Mouse (Mus musculus) C2C12 (cell line): Measurements from ENCODE around the gene Cyp27a1. TPM values are rescaled to one million over a fixed set of nuclear protein-coding genes. Genes with fewer than 3 reads are reported as not detected.

ENCODE experiments used
- H3K27me3 ChIP-seq: one replicate; pipeline ENCODE4 v1.6.1; 2011; ENCODE audit not compliant: control insufficient read depth, insufficient read depth, insufficient read length
- H3K36me3 ChIP-seq: one replicate; pipeline ENCODE4 v1.6.1; 2011; ENCODE audit not compliant: control insufficient read depth, insufficient read depth
- H3K4me3 ChIP-seq: one replicate; pipeline ENCODE4 v1.5.1; 2011; ENCODE audit warnings: mild to moderate bottlenecking, control low read depth; ENCODE audit not compliant: poor library complexity, insufficient read depth, severe bottlenecking
- H3K79me2 ChIP-seq: one replicate; pipeline ENCODE4 v1.6.1; 2011; ENCODE audit not compliant: control insufficient read depth, insufficient read depth
- H3K79me3 ChIP-seq: one replicate; pipeline ENCODE4 v1.6.1; 2011; ENCODE audit warnings: low read depth, control low read depth
- H3ac ChIP-seq: one replicate; pipeline ENCODE3; 2011; ENCODE audit warnings: low read depth; ENCODE audit not compliant: control insufficient read depth, insufficient read length
- CEBPB ChIP-seq: IDR thresholded peaks from one replicate; pipeline ENCODE4 v1.6.1; 2011; ENCODE audit warnings: low read depth, mild to moderate bottlenecking, control low read depth, moderate library complexity
- CTCF ChIP-seq: IDR thresholded peaks from one replicate; pipeline ENCODE4 v1.5.1; 2011; ENCODE audit not compliant: control insufficient read depth, insufficient read depth, insufficient read length
- FOSL1 ChIP-seq: IDR thresholded peaks from one replicate; pipeline ENCODE4 v1.8.0; 2011; ENCODE audit warnings: mild to moderate bottlenecking, low read length; ENCODE audit not compliant: poor library complexity, insufficient read depth, severe bottlenecking
- MAX ChIP-seq: IDR thresholded peaks from one replicate; pipeline ENCODE4 v1.6.1; 2011; ENCODE audit warnings: mild to moderate bottlenecking, control low read depth
- MYOD1 ChIP-seq: IDR thresholded peaks from one replicate; pipeline ENCODE4 v1.6.1; 2011; ENCODE audit warnings: low read depth; ENCODE audit not compliant: control insufficient read depth, insufficient read length
- MYOG ChIP-seq: IDR thresholded peaks from one replicate; pipeline ENCODE4 v1.6.1; 2011; ENCODE audit not compliant: control insufficient read depth, insufficient read length; ENCODE audit errors: extremely low read depth
- USF1 ChIP-seq: IDR thresholded peaks from one replicate; pipeline ENCODE4 v1.6.1; 2011; ENCODE audit warnings: low read depth, mild to moderate bottlenecking, control low read depth, moderate library complexity
- polyA plus RNA-seq: library from polyadenylated mRNA; unstranded; fragments of >200 nt; fragmentation: generic; extraction: Trizol; gene quantifications from one replicate; pipeline ENCODE4 v1.2.1, GENCODE M21; 2012; ENCODE audit warnings: missing spikeins

Cyp27a1 gene
- polyA plus RNA-seq, 1 experiment: 0.05 TPM

- Histone ChIP-seq H3K4me3 (no peak overlapping the region), H3ac (no peak overlapping the region), H3K27me3 (no peaks in the 10 kb centered on the region), H3K79me2 (peaks cover 40% of the 10 kb centered on the region), H3K79me3 (peaks cover 28% of the 10 kb centered on the region), H3K36me3 (peaks cover 67% of the 10 kb centered on the region)
- TF ChIP-seq CTCF: no peak
- no peak for TF ChIP-seq MAX
- no peak for TF ChIP-seq MYOG
- no peak for TF ChIP-seq MYOD1
- no peak for TF ChIP-seq CEBPB
- no peak for TF ChIP-seq USF1
- no peak for TF ChIP-seq FOSL1
Observed at GRCm38 (mm10) chr1:74677843-74678242, 35.5 kb upstream of the Cyp27a1 start.

GRCm38 (mm10) chr1:74687131-74687530 is 26.2 kb upstream of the Cyp27a1 start:
- Histone ChIP-seq H3K36me3 (peaks cover 88% of the 10 kb centered on the region), H3K79me3 (no peaks in the 10 kb centered on the region), H3K27me3 (no peaks in the 10 kb centered on the region), H3K79me2 (no peaks in the 10 kb centered on the region), H3ac (no peak overlapping the region), H3K4me3 (no peak overlapping the region)
- TF ChIP-seq CTCF (no peak), MYOD1 (no peak), USF1 (no peak), CEBPB (no peak), FOSL1 (no peak), MAX (no peak), MYOG (no peak)

GRCm38 (mm10) chr1:74693891-74694583 is 19.3 kb upstream of the Cyp27a1 start:
- TF ChIP-seq MYOD1: no peak
- TF ChIP-seq MYOG: no peak
- no peak for TF ChIP-seq FOSL1
- TF ChIP-seq MAX: no peak
- no peak for TF ChIP-seq CEBPB
- TF ChIP-seq USF1: no peak
- no peak for TF ChIP-seq CTCF
- Histone ChIP-seq H3K79me2 (no peaks in the 10 kb centered on the region), H3K4me3 (no peak overlapping the region), H3K27me3 (no peaks in the 10 kb centered on the region), H3K36me3 (peaks cover 89% of the 10 kb centered on the region), H3K79me3 (no peaks in the 10 kb centered on the region), H3ac (no peak overlapping the region)

- no peak overlapping the region for H3ac ChIP-seq
- H3K36me3 ChIP-seq: peaks cover 88% of the 10 kb centered on the region
- no peak overlapping the region for H3K4me3 ChIP-seq
- H3K79me3 ChIP-seq: no peaks in the 10 kb centered on the region
- no peaks in the 10 kb centered on the region for H3K27me3 ChIP-seq
- H3K79me2 ChIP-seq: no peaks in the 10 kb centered on the region
- TF ChIP-seq MYOG: no peak
Observed at GRCm38 (mm10) chr1:74695836-74696235, 17.5 kb upstream of the Cyp27a1 start.

- Histone ChIP-seq H3K79me3 (no peaks in the 10 kb centered on the region), H3K79me2 (no peaks in the 10 kb centered on the region), H3K4me3 (no peak overlapping the region), H3ac (no peak overlapping the region), H3K27me3 (no peaks in the 10 kb centered on the region), H3K36me3 (peaks cover 77% of the 10 kb centered on the region)
- TF ChIP-seq FOSL1: no peak
- no peak for TF ChIP-seq MYOD1
- TF ChIP-seq CTCF: no peak
- no peak for TF ChIP-seq MYOG
- TF ChIP-seq CEBPB: no peak
- no peak for TF ChIP-seq USF1
- TF ChIP-seq MAX: no peak
Observed at GRCm38 (mm10) chr1:74697416-74697815, 16.0 kb upstream of the Cyp27a1 start.

GRCm38 (mm10) chr1:74698353-74698752 is 15.0 kb upstream of the Cyp27a1 start:
- H3K79me2 ChIP-seq: no peaks in the 10 kb centered on the region
- TF ChIP-seq CTCF (no peak), MYOG (no peak), CEBPB (no peak), FOSL1 (no peak), MYOD1 (no peak), USF1 (no peak), MAX (no peak)
- H3K36me3 ChIP-seq: peaks cover 81% of the 10 kb centered on the region

More at GRCm38 (mm10) chr1:74698353-74698752, 15.0 kb upstream of the Cyp27a1 start:
- Histone ChIP-seq H3K27me3 (no peaks in the 10 kb centered on the region), H3K4me3 (no peak overlapping the region), H3K79me3 (no peaks in the 10 kb centered on the region), H3ac (no peak overlapping the region)
